Mouse (Mus musculus): Measurements from ENCODE around the gene Dynlrb2.

Dynlrb2 gene

GRCm38 (mm10) chr8:116540136-116540535 lies 35.4 kb downstream of the Dynlrb2 start:
- DNase-seq (ENCODE audit: low spot score in 2 of 2) = no peak

- DNase-seq (ENCODE audit: low spot score in 2 of 2) = no peak
Observed at GRCm38 (mm10) chr8:116542842-116543241, 38.1 kb downstream of the Dynlrb2 start.

- no peak for DNase-seq (ENCODE audit: low spot score in 2 of 2)
Observed at GRCm38 (mm10) chr8:116543366-116543765, 38.6 kb downstream of the Dynlrb2 start.

- DNase-seq (ENCODE audit: low spot score in 2 of 2) = no peak
Observed at GRCm38 (mm10) chr8:116552255-116552654, 47.5 kb downstream of the Dynlrb2 start.

GRCm38 (mm10) chr8:116552778-116553177 lies 48.0 kb downstream of the Dynlrb2 start:
- no peak for DNase-seq (ENCODE audit: low spot score in 2 of 2)
